Mouse (Mus musculus) retina, postnatal 1 day (tissue): ENCODE measurements around the gene Wdr61.
A peak's percentile ranks its signal among the peaks of the same experiment; 100 is the strongest.

Source experiments
- DNase-seq: peaks from one replicate; pipeline ENCODE4 v3.0.0-alpha.2; 2012

Gene Wdr61

DNA sequence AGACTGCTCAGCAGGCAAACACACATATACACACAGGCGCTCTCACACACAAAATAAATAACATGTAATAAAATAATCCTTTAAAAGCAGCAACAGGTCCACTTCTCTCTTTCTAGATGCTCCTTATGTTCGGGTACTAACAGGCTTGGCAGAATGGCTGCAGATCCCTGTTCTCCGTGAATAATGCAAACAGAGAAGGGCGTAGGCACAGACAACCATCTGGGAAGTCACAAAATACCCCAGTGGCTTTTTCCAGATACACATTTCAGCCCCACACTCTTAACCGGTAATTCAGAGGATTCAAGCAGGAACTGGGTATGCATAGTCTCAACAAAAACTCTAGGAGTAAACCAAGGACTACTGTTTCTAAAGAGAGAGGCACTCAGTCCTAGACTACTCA is 8.0 kb downstream of the Wdr61 start:
- no peak for DNase-seq

DNA sequence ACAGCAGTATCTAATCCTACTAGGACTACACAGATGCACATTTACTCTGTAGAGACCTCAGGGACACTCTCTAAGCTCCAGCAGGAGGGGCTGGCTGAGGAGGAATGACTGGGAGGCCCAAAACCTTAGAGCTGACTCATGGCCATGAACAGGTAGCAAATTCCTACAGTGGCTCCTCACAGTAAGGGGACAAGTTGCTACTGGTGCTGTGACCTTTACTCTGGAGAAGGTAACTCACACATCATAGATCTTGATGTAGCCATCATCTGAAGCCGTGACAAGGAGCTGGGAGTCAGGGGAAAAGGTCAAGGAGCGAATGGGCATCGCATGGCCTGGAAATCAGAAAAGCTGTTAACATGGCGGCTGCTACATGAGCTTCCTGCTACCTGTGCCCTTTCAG is 11.7 kb downstream of the Wdr61 start:
- no peak for DNase-seq

DNA sequence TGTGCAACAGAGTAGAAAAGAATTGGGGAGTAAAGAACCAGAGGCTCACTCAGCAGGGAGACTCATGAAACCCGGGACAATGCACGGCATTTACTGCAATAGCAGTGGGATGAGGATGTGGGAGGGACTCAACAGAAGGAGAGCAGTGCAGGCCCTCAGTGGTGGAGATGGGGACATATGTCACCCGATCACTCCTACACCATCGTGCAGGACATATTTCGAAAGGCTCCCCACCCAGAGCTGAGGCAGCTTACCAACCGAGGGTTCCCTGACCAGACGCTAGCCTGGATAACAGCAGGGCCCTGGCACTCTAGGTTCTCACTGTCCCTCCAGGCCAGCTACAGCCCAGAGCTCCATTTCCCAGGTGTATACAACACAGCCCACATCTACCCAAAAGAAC is 12.2 kb downstream of the Wdr61 start:
- DNase-seq = no peak

DNA sequence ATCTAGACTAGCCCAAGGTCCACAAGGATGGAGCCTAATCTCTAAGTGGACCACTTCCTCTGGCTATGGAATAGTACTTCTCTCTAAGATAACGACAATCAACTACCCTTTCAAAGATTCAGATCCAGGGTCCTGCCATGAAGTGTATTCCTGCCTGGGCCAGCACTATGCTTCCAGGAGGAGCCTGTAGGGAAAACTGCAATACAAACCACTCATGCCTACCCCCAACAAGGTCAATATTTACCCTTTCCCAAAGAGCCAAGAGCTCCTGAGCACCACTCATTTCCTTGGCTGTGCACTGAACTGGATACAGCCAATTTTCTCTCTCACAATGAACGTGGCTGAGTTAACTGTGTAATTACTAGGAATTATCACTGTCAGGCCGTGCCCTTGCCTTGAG is 16.8 kb downstream of the Wdr61 start:
- no peak for DNase-seq

DNA sequence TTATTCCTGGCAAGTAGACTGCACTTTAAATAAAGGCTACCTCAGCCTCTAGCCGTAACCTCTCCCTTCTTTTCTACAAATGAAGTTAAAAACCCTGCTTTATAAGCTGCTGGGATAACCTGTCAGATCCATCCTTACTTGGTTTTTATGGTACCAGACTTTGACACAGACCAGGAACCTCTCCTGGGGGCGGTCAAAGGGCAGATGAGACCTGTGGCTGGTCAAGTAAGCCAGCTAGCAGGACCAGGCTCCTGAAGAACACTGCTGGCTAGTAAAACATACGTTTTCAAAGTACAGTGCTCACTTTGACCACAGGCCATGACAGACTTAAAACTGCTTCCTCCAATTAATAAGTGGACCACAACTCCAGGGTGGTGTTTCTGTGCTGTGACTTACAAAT is 18.5 kb downstream of the Wdr61 start:
- no peak for DNase-seq

DNA sequence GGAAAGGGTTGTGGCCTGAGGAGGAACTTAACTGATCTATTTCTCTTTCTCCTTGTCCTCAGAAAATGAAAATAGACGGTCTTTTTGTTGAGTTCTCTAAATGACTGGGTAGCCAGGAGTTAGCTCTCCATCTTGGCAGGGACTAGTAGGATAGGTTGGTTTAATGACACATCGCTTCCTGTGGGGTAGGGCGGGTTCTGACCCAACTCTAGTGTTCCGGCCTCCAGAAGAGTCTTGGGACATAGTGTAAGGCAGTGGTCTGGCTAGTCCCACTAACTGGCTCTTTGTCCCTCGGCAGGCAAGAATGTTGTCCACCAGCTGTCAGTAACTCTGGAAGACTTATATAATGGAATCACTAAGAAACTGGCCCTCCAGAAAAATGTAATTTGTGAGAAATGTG is 26.2 kb downstream of the Wdr61 start:
- no peak for DNase-seq

DNA sequence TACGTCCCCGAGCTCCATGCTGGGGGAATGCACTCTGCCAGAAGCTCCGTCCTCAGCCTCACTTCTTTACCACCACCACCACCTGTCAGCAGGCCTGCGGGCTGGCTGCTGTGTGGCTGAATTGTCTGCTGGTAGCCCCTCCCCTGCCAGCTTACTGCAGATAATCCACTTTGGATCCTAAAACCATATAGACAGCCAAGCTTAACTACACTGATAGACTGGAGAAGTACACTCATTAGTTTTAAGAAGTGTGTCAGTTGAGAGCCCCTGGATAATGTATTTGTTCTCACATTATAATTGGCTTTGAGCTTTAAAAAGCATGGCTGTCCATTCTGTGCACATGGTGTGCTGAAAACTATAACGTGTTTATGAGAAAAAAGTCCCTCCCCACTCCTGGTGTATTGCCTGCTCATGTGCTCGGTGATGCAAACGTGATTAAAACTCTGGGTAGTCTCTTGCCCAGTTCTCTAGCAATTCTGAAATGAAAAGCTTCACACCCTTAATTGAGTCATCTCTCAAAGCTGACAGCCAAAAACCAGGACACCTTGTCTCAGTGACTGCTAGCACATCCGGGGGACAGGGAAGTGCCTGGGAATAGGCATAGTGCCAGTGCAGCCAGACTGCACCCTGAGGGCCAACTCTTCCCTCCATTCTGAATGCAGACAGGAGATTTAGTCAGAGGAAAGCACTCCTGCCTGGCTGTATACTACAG is 26.9 kb downstream of the Wdr61 start:
- peak; percentile 85 for DNase-seq

DNA sequence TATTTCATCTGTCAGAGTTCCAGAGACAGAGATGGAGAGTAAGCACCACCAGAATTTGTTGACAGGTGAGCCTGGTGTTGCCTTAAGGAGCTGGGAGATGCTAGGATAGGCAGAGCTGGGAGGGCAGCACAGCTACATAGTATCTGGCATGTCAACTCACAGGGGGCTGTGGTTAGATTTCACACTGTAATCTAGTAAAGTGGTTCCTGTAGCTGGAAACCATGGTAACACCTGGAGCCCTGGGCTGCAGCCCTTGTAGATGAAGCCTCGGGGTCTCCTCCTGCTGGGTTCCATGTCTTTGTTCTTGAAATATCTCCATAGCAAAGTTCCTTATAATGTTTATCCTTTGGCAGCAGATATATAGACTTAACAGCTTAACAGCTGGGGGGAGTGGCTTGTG is 28.8 kb downstream of the Wdr61 start:
- no peak for DNase-seq

DNA sequence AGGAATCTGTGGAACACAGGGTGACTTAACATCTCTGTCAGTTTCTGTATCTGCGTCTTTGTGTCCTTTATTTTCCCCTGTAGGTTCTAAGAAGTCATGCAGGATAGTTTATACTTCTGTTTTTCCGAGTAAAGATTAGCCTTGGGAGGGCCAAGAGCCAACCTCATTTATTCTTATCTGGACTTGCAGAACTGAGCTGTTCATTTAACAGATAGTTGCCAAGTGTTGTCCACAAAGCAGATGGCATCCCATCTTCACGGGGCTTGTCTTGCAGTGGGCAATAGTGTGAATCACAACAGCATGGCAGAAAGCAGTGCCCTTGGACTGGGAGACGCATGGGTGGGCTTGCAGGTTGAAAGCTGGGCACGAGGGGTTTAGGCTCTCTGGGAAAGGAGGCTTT is 30.0 kb downstream of the Wdr61 start:
- no peak for DNase-seq

DNA sequence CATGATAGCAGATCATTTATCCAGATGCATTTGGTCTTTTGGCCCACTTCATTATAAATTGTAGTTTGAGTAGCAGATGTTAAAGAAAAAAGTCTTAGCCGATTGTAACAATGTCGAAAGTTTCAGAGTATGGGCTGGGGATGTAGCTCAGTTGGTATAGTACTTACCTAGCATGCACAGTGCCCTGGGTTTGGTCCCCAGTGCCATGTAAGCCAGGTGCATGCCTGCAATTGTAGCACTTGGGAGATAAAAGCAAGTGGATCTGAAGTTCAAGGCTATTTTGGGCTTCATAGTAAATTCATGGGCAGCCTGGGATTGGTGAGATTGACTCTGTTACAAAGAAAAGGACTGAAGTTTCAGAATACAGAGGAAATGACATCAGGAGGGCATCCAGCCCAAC is 31.7 kb downstream of the Wdr61 start:
- DNase-seq = no peak

DNA sequence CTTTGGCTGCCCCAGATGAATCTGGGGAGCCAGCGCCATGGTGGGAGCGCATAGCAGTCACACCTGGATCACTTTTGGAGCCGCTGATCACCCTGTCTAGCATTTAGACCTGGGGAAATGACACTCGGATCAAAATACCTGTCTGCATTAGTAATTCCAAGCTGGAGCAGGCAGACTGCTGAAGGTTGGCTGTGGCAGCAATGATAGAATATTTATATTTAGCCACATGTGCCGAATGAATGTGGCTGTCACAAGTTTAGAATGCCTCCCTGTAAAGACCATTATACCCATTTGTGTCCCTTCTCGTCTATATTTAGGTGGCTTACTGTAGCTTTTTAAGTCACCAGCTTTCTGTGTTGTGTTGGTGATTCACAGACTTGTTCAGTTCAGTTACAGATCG is 33.6 kb downstream of the Wdr61 start:
- DNase-seq = no peak

DNA sequence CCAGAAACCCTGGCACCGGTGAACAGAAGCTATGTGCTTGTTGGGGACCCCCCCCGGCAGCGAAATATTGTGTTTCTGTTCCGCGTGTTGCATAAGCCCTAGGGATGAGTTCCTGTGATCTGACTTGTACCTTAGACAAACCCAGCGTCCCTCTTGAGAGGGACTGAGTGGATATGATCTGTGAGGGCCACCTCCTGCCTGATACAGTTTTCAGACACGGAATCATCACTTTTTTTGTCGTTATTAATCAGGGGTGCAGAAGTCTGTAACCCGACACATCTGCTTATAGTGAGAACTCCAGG is 34.2 kb downstream of the Wdr61 start:
- DNase-seq = no peak

DNA sequence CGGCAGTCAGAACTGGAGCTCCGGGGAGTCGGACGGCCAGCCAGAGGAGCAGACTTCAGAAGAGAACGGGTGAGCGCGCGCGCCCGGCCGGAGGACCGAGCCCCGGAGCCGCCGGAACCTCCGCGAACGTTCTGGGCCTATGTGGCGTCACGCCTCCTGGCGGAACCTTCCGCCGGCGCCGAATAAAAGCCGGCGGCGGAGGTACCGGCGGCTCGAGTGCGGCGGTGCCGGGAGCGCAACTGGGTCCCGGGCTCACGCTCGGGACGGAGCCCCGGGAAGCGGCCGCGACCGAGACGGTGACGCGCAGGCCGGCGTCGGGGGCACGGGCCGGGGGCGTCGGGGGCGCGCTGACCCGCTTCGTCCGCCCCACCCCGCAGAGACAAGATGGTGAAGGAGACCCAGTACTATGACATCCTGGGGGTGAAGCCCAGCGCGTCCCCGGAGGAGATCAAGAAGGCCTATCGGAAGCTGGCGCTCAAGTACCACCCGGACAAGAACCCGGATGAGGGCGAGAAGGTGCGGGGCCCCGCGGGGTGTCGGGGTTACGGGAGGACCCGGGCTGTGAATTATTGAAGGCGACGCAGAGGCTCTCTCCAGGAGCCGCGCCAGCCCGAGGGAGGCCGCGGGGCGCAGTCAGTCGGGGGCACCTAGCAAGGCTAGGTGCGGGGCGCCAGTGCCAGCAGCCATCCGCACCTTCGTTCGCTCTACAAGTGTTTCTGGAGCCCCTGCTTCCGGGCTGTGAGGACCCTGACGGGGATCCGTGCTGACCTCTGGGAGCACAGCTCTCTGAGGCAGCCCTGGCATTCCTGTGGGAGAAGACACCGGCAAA is 34.8 kb downstream of the Wdr61 start:
- DNase-seq = peak; percentile 82

DNA sequence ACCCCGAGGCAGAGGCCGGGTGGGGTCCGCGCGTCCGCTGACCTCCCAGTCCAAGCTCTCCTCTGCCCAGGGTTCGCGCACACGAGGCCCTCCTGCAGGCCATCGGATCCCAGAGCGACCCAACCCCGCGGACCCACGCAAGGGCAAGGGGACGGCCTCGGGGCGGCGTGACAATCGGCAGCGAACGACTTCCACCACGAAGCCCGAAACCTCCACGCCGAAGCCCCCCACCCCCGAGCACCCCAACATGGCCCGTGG is 35.3 kb downstream of the Wdr61 start:
- no peak for DNase-seq

DNA sequence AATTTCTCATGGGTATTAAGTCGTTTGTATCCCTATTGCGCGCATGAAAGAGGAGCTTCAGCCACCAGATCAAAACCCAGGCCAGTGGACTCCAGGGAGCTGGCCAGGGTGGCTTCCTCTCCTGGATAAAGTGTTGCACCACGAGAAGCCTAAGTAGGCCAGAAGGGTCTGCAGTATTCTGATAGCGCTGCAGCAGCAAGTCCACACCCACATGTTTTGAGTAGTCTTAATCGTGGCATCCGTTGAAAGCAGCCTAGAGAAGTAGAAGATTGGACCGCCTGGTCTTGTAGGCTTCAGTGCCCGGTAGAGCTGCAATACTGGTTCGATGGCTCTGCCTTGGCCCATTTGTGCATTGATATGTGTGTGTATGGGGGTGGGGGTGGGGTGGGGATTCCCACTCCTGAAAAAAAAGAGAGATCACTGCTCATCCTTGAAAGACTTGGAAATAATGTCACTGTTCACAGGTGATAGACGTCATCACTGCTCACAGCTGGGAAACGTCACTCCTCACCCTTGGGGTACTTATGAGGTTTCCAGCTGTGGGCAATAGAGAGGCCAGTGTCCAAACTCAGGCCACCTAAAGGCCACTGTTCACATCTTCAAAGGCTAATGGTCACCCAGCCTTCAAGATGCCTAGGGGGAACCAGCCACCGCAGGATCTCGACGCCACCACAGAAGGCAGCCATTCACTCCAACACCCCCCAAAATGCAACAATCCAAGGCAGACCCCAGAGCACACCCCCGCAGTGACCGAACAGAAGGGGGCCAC is 35.8 kb downstream of the Wdr61 start, which contains the start of gene Dnaja4:
TSS of gene Dnaja4 (plus strand) at position 556 of the 769 bp plus-strand sequence.
- DNase-seq = no peak

DNA sequence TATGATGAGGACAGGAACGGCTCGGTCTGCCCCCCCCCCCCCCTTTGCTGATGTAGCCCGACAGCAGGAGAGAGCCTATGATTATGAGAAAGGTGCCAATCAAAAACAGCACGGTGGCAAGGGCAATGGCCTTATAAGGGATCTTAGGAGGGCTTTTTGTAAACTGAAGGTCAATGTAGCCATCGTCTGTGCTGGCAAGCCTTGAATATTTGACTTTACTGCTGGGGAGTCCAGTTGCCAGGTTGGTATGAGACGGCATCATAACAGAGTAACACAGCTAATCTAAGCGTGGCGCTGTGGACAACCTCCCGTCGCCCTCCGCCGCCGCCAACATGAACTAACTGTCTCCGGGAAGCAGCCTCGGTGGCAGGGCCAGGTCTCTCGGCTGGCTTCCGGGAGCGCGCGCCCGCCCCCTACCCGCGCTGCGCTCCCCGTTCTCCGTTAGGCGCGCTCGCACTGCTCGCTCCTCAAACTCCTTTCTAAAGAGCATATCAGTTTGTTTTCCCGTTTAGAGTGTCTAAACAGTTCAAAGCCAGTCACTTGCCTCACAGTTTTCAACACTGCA is 43.0 kb downstream of the Wdr61 start:
- DNase-seq = peak; percentile 60

DNA sequence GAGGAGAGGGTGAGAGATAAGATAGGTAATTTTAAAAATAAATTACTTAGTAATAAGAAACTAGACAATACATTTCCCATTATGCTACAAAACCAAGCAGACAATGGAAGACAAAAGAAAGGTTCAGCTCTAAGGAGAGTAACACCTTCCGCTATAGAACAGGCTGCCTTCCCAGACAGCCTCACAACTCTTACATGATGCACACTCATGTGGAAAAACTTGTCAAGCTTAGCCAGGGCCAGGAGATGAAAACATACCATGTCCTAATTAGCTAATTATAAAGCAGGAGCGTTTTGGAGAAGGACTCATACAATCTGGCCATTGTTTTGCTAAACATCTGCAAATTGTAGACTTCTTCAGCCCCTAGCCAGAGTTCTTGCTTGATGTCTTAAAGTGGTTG is 43.6 kb downstream of the Wdr61 start:
- DNase-seq = peak; percentile 57

DNA sequence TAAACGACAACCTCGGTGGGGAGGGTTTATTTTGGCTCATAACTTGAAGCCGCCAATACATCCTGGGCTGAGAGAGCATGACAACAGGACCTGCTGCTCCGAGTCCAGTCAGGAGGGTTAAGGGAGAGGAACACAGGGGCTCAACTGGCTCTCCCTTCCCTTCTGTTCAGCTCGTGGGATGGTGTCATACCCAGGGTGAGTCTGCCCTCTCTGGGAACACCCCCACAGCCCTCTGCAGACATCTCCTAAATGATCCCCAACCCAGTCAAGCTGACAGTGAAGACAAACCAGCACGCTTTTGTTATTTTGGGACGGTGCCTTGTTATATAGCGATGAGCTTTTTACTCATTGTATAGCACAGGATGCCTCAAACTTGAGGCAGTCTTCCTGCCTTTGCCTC is 44.9 kb downstream of the Wdr61 start:
- no peak for DNase-seq

DNA sequence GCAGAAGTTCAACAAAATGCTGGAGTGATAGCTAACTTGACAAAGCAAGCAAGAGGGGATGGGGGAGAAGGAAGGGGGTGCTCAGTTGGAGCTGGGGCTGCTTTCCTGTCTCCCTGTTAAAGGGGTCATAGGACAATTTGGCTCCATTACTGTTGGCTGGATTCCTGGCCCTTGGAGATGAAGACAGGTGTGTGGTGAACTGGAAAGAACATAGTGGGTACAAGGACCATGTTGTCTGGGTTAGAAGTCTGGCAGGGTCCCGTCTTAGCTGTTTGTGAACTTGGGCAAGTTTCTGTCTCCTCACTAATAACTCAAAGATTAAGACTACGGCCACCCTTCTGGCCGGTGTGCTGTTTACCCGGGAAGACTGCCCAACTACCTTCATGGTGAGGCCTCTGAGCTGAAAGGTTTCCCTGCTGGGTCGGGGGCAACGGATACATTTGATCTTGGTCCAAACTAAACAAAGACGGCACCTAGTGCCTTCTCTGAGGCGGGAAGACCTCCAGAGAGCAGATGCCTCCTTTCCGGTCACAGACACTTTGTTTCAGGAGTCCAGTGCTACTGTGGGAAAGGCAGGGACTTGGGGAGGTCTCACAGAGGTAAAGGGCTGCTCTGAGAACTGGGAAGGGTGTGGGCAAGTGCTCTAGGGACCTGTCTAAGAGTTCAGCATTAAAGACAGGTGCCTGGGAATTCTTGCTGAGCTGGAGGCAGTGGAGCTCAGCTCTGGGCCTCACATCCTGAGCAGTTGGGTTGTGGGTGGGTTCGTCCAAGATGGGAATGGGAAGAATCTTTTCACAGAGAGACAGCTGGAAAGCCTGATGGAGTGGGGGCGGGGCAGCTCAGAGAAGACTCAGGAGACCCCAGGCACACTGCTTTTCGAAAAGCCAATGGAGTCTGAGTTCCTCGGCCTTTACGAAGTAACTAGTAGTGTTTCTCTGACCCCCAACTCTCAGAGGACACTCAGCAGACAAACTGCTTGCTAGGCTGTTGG is 46.8 kb downstream of the Wdr61 start:
- DNase-seq = no peak

DNA sequence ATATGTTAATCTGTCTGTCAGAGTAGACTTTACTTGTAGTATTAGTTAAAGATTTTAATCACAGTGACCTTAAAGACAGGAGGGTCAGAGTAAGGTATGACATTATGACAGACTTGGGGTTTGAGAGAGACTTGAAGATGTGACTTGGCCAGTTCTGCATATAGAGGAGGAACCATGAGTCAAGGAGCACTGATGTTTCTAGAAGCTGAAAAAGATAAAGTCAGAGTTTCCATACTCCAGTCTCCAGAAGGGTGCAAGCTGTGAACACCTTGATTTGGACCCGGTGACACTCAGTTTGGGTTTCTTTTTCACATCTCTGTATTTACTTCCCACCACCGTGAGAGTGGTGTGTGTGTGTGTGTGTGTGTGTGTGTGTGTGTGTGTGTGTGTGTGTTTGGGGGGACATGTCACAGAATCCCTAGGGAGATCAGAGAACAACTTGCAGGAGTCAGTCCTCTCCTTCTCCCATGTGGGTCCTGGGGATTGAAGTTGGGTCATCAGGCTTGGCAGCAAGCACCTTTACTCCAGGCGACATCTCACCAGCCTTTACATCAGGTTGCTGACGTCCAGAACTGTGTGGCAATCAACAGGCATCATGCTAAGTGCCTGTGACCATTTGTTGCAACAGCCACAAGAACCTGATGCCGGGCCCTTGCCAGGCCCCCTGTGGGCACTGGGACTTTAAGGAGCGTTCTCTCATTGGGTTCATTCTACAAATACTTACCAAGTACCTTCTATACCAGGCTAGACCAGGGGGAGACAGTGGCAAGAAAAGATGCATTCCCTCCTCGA is 50.3 kb downstream of the Wdr61 start:
- DNase-seq = no peak

DNA sequence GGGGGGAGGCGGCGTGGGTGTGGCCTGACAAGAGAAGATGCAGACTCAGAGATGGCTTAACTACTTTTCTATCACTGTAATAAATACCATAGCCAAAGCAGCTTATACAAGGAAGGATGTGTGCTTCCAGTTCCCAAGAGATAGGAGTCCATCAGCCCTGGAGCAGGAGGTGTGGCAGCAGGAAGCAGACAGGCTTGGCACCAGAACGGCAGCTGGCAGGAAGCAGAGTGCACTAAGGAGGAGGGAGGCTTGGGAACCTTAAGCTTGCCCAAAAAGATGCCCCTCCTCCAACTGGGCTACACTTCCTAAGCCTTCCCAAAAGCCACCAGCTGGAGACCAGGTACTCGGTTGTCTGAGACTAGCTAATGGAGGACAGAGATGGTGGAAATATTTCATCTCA is 51.5 kb downstream of the Wdr61 start:
- no peak for DNase-seq

DNA sequence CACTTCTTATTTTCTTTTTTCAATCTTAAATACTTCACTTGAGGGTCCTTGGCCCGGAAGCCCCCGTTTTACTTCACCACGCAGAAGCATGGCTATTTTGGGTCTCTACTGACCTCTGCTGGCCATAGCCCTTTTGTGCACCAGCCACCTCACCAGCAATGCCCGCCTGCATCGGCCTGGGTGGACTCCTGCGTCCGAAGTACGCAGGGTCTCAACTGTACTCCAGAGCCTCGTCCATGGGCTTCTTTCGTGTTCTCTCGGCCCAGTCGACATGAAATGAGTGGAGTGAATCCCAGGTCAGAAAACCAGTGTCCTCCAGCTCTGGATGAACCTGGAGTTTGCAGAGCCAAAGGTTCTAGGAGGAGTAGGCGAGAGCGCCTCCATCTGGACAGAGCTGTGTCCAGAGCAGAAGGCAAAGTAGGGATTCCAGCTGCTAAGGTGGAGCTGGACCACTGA is 57.8 kb downstream of the Wdr61 start:
- peak; percentile 84 for DNase-seq
